Mouse (Mus musculus) E14TG2a.4 (cell line): ENCODE measurements at regions not wholly inside any gene's neighbourhood (a gene's known extent, or its start where the extent isn't known, plus 50 kb on each side); places are given as distances from the start of the nearest gene placed in this dataset.

Source experiments
- CTCF ChIP-seq: conservative IDR thresholded peaks from 2 replicates; pipeline ENCODE4 v1.5.1; 2014; ENCODE audit warnings: low read length
- NANOG ChIP-seq: IDR thresholded peaks from 2 replicates; pipeline ENCODE4 v1.6.1; 2014; ENCODE audit warnings: borderline replicate concordance, low read length, mixed read lengths
- POU5F1 ChIP-seq: IDR thresholded peaks from 2 replicates; pipeline ENCODE4 v1.6.1; 2014; ENCODE audit warnings: low read length, borderline replicate concordance

DNA sequence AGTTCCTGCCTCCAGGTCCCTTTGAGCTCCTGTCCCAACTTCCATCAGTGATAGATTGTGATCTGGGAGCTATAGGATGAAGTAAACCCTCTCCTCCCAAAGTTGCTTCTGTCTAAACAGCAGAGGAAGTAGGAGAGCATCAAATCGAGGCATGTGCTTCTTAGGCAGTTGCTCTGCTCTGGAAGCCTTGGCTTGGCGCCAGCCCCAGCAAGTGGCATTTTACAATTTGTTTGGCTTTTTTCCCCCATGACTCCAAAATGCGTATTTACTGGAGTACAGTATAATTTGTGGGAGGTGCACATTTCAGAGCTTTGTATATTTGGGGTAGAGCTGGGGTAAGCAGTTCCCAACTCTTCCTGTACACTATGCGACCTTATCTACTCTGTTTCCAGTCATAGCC is 88.2 kb upstream of the Sorcs3 start:
- no peak for TF ChIP-seq CTCF
- TF ChIP-seq POU5F1, result no peak
- no peak for TF ChIP-seq NANOG
